Mouse (Mus musculus): Measurements from ENCODE around the gene Hoxd12.

Gene Hoxd12

GRCm38 (mm10) chr2:74663291-74663925, 11.4 kb upstream of the Hoxd12 start:
- DNase-seq (ENCODE audit: low spot score in 2 of 2), result no peak

- no peak for DNase-seq (ENCODE audit: low spot score in 2 of 2)
Observed at GRCm38 (mm10) chr2:74666411-74666810, 8.4 kb upstream of the Hoxd12 start.

GRCm38 (mm10) chr2:74667191-74667841, 7.5 kb upstream of the Hoxd12 start:
- DNase-seq (ENCODE audit: low spot score in 2 of 2), result no peak

GRCm38 (mm10) chr2:74667842-74668357, 6.9 kb upstream of the Hoxd12 start, which contains the start of gene Hoxd13:
Gene Hoxd13, plus strand, starts transcription at chr2:74668310.
- peak in 1 of 2 experiments; percentile 41 for DNase-seq (ENCODE audit: low spot score in 2 of 2)

- peak in 1 of 2 experiments; percentile 22 for DNase-seq (ENCODE audit: low spot score in 2 of 2)
Observed at GRCm38 (mm10) chr2:74668370-74669229, 6.2 kb upstream of the Hoxd12 start.

- DNase-seq (ENCODE audit: low spot score in 2 of 2), result no peak
Observed at GRCm38 (mm10) chr2:74669230-74669578, 5.6 kb upstream of the Hoxd12 start.

GRCm38 (mm10) chr2:74669650-74670235, 5.1 kb upstream of the Hoxd12 start:
- no peak for DNase-seq (ENCODE audit: low spot score in 2 of 2)

- no peak for DNase-seq (ENCODE audit: low spot score in 2 of 2)
Observed at GRCm38 (mm10) chr2:74670632-74671188, 4.1 kb upstream of the Hoxd12 start.

- DNase-seq (ENCODE audit: low spot score in 2 of 2), result no peak
Observed at GRCm38 (mm10) chr2:74671847-74672246, 3.0 kb upstream of the Hoxd12 start.

GRCm38 (mm10) chr2:74672481-74673362, 2.1 kb upstream of the Hoxd12 start:
- peak in 1 of 2 experiments; percentile 50 for DNase-seq (ENCODE audit: low spot score in 2 of 2)

GRCm38 (mm10) chr2:74673835-74674425, 883 bp upstream of the Hoxd12 start:
- DNase-seq (ENCODE audit: low spot score in 2 of 2), result no peak

- peak in 1 of 2 experiments; percentile 58 for DNase-seq (ENCODE audit: low spot score in 2 of 2)
Observed at GRCm38 (mm10) chr2:74675666-74676282, 961 bp downstream of the Hoxd12 start.

GRCm38 (mm10) chr2:74676376-74677052, 1.7 kb downstream of the Hoxd12 start:
- no peak for DNase-seq (ENCODE audit: low spot score in 2 of 2)

- no peak for DNase-seq (ENCODE audit: low spot score in 2 of 2)
Observed at GRCm38 (mm10) chr2:74677106-74677505, 2.3 kb downstream of the Hoxd12 start.

- peak in 1 of 2 experiments; percentile 61 for DNase-seq (ENCODE audit: low spot score in 2 of 2)
Observed at GRCm38 (mm10) chr2:74678891-74679595, 4.2 kb downstream of the Hoxd12 start, which contains the start of gene Hoxd11. Gene Hoxd11, plus strand, starts transcription at chr2:74679557.

GRCm38 (mm10) chr2:74679596-74679971, 4.8 kb downstream of the Hoxd12 start:
- peak in 1 of 2 experiments; percentile 60 for DNase-seq (ENCODE audit: low spot score in 2 of 2)

- no peak for DNase-seq (ENCODE audit: low spot score in 2 of 2)
Observed at GRCm38 (mm10) chr2:74679980-74680379, 5.2 kb downstream of the Hoxd12 start.
